Mouse (Mus musculus) myocyte (in vitro differentiated cells): ENCODE results near the gene Mrps6.

Experiments used
- CEBPB ChIP-seq: IDR thresholded peaks from 2 replicates; pipeline ENCODE4 v1.6.1; 2011; ENCODE audit warnings: mild to moderate bottlenecking, moderate library complexity; ENCODE audit not compliant: poor library complexity, insufficient read depth, severe bottlenecking
- E2F4 ChIP-seq: IDR thresholded peaks from one replicate; pipeline ENCODE4 v1.6.1; 2011; ENCODE audit warnings: mild to moderate bottlenecking, control low read depth, moderate library complexity; ENCODE audit not compliant: insufficient read depth
- MAX ChIP-seq: IDR thresholded peaks from one replicate; pipeline ENCODE4 v1.6.1; 2011; ENCODE audit warnings: low read depth, mild to moderate bottlenecking, control low read depth
- MYOD1 ChIP-seq, 3 experiments: IDR thresholded peaks; one replicate each; pipeline ENCODE4 v1.6.1; 2011; ENCODE audit warnings: control low read depth in 2 of 3, low read depth in 2 of 3, mild to moderate bottlenecking in 2 of 3, moderate library complexity in 1 of 3; ENCODE audit not compliant: insufficient read length in 2 of 3, control insufficient read depth in 1 of 3
- MYOG ChIP-seq, 3 experiments: IDR thresholded peaks; one replicate each; pipeline ENCODE4 v1.6.1; 2011; ENCODE audit warnings: control low read depth in 2 of 3, low read depth in 2 of 3, mild to moderate bottlenecking in 2 of 3; ENCODE audit not compliant: insufficient read length in 2 of 3, control insufficient read depth in 1 of 3, insufficient read depth in 1 of 3
- POLR2A ChIP-seq: IDR thresholded peaks from one replicate; pipeline ENCODE4 v1.6.1; 2011; ENCODE audit warnings: low read depth, mild to moderate bottlenecking, control low read depth, moderate library complexity; ENCODE audit not compliant: insufficient read length
- POLR2AphosphoS2 ChIP-seq: IDR thresholded peaks from one replicate; pipeline ENCODE4 v1.6.1; 2011; ENCODE audit warnings: low read depth, control low read depth; ENCODE audit not compliant: insufficient read length
- REST ChIP-seq: IDR thresholded peaks from one replicate; pipeline ENCODE4 v1.6.1; 2011; ENCODE audit warnings: mild to moderate bottlenecking, control low read depth, moderate library complexity; ENCODE audit not compliant: insufficient read depth, insufficient read length
- SRF ChIP-seq: IDR thresholded peaks from one replicate; pipeline ENCODE4 v1.6.1; 2011; ENCODE audit warnings: low read depth; ENCODE audit not compliant: control insufficient read depth, insufficient read length
- TCF12 ChIP-seq: IDR thresholded peaks from one replicate; pipeline ENCODE4 v1.6.1; 2011; ENCODE audit warnings: mild to moderate bottlenecking, control low read depth; ENCODE audit not compliant: poor library complexity, insufficient read depth, severe bottlenecking
- TCF3 ChIP-seq: IDR thresholded peaks from one replicate; pipeline ENCODE4 v1.6.1; 2011; ENCODE audit warnings: low read depth, control low read depth; ENCODE audit not compliant: insufficient read length
- USF1 ChIP-seq: IDR thresholded peaks from one replicate; pipeline ENCODE4 v1.6.1; 2011; ENCODE audit warnings: low read depth, mild to moderate bottlenecking, control low read depth, moderate library complexity

- TF ChIP-seq MYOG (IDR thresholded peaks at IDR 0.05; ENCODE audit: control insufficient read depth in 1 of 3, insufficient read depth in 1 of 3, insufficient read length in 2 of 3, low read depth in 2 of 3) (no peak), POLR2A (no peak), MAX (no peak), USF1 (no peak), TCF12 (no peak), REST (no peak), CEBPB (no peak), MYOD1 (IDR thresholded peaks at IDR 0.05; ENCODE audit: control insufficient read depth in 1 of 3, insufficient read length in 2 of 3, low read depth in 2 of 3) (no peak), POLR2AphosphoS2 (no peak), TCF3 (no peak), E2F4 (no peak), SRF (no peak)
These were observed 40.4 kb downstream of the Mrps6 start for GRCm38 (mm10) chr16:92098351-92099051.
